Mouse (Mus musculus): ENCODE measurements around the gene Slc35g3.

- no peak for TF ChIP-seq CTCF (IDR thresholded peaks at IDR 0.05; ENCODE audit: low read depth)
- no peak for TF ChIP-seq EP300 (IDR thresholded peaks at IDR 0.05; ENCODE audit: low read depth)
Measured at GRCm38 (mm10) chr11:69781828-69782227, 20.1 kb upstream of the Slc35g3 start.
